In genomic region chr14:56097597-56097996, GRCm38 (mm10) we compare ENCODE assay signal across 28 mouse cellular contexts. TPM values are rescaled to one million over a fixed set of nuclear protein-coding genes. Genes with fewer than 3 reads are reported as not detected.
DNase-seq lines count a peak whose midpoint lies in the region; ATAC-seq and TF ChIP-seq lines count a peak whose summit lies in the region.
"Had no signal": no experiment of that assay in that cellular context is flagged by ENCODE, and none has a peak within 500 bp of the region (broad histone marks: within the 10 kb centered on the region; RNA-seq: fewer than 3 reads in every experiment).

No protein-coding gene starts in this region.

- no peaks in the 10 kb centered on the region for H3K27me3 ChIP-seq in heart, embryonic 11.5 days (ENCODE audit: control insufficient read depth, insufficient read depth, low read length)
- no peaks in the 10 kb centered on the region for H3K27me3 ChIP-seq in heart, embryonic 16.5 days (ENCODE audit: control insufficient read depth, insufficient read depth, low read length)
- no peaks in the 10 kb centered on the region for H3K27me3 ChIP-seq in lung, embryonic 14.5 days (ENCODE audit: insufficient read depth, low read length)
- H3K27me3 ChIP-seq: embryonic facial prominence, embryonic 13.5 days; forebrain, embryonic 12.5 days; hindbrain, embryonic 13.5 days; intestine, embryonic 15.5 days; kidney, embryonic 15.5 days had no signal

- no peaks in the 10 kb centered on the region for H3K9me3 ChIP-seq in heart, embryonic 11.5 days (replicated peaks; ENCODE audit: control insufficient read depth, low read length)
- H3K9me3 ChIP-seq in heart, embryonic 16.5 days (replicated peaks; ENCODE audit: control insufficient read depth, low read length) = no peaks in the 10 kb centered on the region
- H3K9me3 ChIP-seq in lung, embryonic 14.5 days (ENCODE audit: low read depth, low read length) = no peaks in the 10 kb centered on the region
- H3K9me3 ChIP-seq: embryonic facial prominence, embryonic 13.5 days; forebrain, embryonic 12.5 days; G1E; hindbrain, embryonic 13.5 days; intestine, embryonic 15.5 days; kidney, embryonic 15.5 days had no signal

- peak; percentile 42; the same call in 1 of the 2 replicates for ATAC-seq in heart, embryonic 11.5 days (replicated peaks; ENCODE audit: insufficient number of reproducible peaks, low FRiP score, low TSS enrichment)
- ATAC-seq in heart, embryonic 16.5 days (replicated peaks; ENCODE audit: extremely low read depth, insufficient read depth, low FRiP score) = peak; percentile 18; the same call in 1 of the 2 replicates
- ATAC-seq in lung, embryonic 14.5 days (ENCODE audit: insufficient read depth) = no peak
- no peak for ATAC-seq in CD4-positive, CD25-positive, alpha-beta regulatory T cell, adult 4 months
- ATAC-seq: forebrain, embryonic 16.5 days; hindbrain, postnatal 0 days; intestine, embryonic 15.5 days had no signal

- no peak overlapping the region for H3K4me3 ChIP-seq in heart, embryonic 11.5 days (ENCODE audit: low read depth, low read length)
- H3K4me3 ChIP-seq in heart, embryonic 16.5 days (ENCODE audit: low read length) = no peak overlapping the region
- H3K4me3 ChIP-seq in lung, embryonic 14.5 days (ENCODE audit: low read depth, low read length) = no peak overlapping the region
- H3K4me3 ChIP-seq: embryonic facial prominence, embryonic 13.5 days; forebrain, embryonic 12.5 days; hindbrain, embryonic 13.5 days; intestine, embryonic 15.5 days; kidney, embryonic 15.5 days had no signal

- DNase-seq in heart, postnatal 36 days = no peak
- DNase-seq in heart, postnatal 25 days (ENCODE audit: low spot score) = no peak
- DNase-seq in lung, embryonic 14.5 days = peak; percentile 1
- no peak for DNase-seq in lung, postnatal 25 days (ENCODE audit: low spot score)
- DNase-seq in forelimb bud, embryonic 11.5 days (ENCODE audit: low read depth, low spot score) = peak; percentile 7
- DNase-seq: adrenal gland, postnatal 10 days; cerebellum, adult 11 months; cerebellum, adult 8-10 months; cerebellum, postnatal 14 days; gastrocnemius, postnatal 14 days; kidney, adult 2 months had no signal

- no peak for TF ChIP-seq CTCF in lung, embryonic 14.5 days (IDR thresholded peaks at IDR 0.05; ENCODE audit: low read depth)

- intact Hi-C loops in heart, postnatal 36 days (cut with DNase I) = no loop called here
- intact Hi-C loops in heart, postnatal 25 days (cut with DNase I) = no loop called here

- no peak overlapping the region for H3K4me2 ChIP-seq in heart, embryonic 11.5 days
- H3K4me2 ChIP-seq in heart, embryonic 16.5 days (ENCODE audit: low read depth, low read length) = no peak overlapping the region
- no peak overlapping the region for H3K4me2 ChIP-seq in lung, embryonic 14.5 days
- H3K4me2 ChIP-seq: embryonic facial prominence, embryonic 13.5 days; forebrain, embryonic 12.5 days; hindbrain, embryonic 13.5 days; intestine, embryonic 15.5 days; kidney, embryonic 15.5 days had no signal

- H3K9ac ChIP-seq in heart, embryonic 11.5 days (ENCODE audit: low read depth, low read length) = no peak overlapping the region
- H3K9ac ChIP-seq in heart, embryonic 16.5 days (ENCODE audit: low read length) = no peak overlapping the region
- H3K9ac ChIP-seq in lung, embryonic 14.5 days = no peak overlapping the region
- H3K9ac ChIP-seq: embryonic facial prominence, embryonic 13.5 days; forebrain, embryonic 12.5 days; hindbrain, embryonic 13.5 days; intestine, embryonic 15.5 days; kidney, embryonic 15.5 days had no signal

- 31% methylated on average over 1 of the region's 1 CpGs for WGBS in heart, embryonic 11.5 days (ENCODE audit: insufficient replicate concordance)
- WGBS in heart, embryonic 16.5 days = 37% methylated on average over 1 of the region's 1 CpGs
- 87% methylated on average over 1 of the region's 1 CpGs for WGBS in lung, embryonic 14.5 days

- no peak overlapping the region; the same call in 1 of the 2 replicates for H3K27ac ChIP-seq in heart, embryonic 11.5 days (ENCODE audit: low read depth, low read length)
- H3K27ac ChIP-seq in heart, embryonic 16.5 days (ENCODE audit: low read length) = no peak overlapping the region
- H3K27ac ChIP-seq in lung, embryonic 14.5 days (ENCODE audit: low read depth) = no peak overlapping the region
- H3K27ac ChIP-seq: embryonic facial prominence, embryonic 13.5 days; forebrain, embryonic 12.5 days; hindbrain, embryonic 13.5 days; hindbrain, postnatal 0 days; intestine, embryonic 15.5 days; kidney, embryonic 15.5 days had no signal

- peaks cover 5% of the 10 kb centered on the region for H3K4me1 ChIP-seq in heart, embryonic 11.5 days (ENCODE audit: control insufficient read depth, insufficient read depth, low read length)
- peaks cover 3% of the 10 kb centered on the region; the same call in 1 of the 2 replicates for H3K4me1 ChIP-seq in heart, embryonic 16.5 days (ENCODE audit: control insufficient read depth, insufficient read depth, low read length)
- H3K4me1 ChIP-seq in lung, embryonic 14.5 days (ENCODE audit: insufficient read depth) = no peaks in the 10 kb centered on the region
- H3K4me1 ChIP-seq: embryonic facial prominence, embryonic 13.5 days; forebrain, embryonic 12.5 days; hindbrain, embryonic 13.5 days; intestine, embryonic 15.5 days; kidney, embryonic 15.5 days had no signal

- no peaks in the 10 kb centered on the region for H3K36me3 ChIP-seq in heart, embryonic 11.5 days (ENCODE audit: control insufficient read depth, insufficient read depth, low read length)
- H3K36me3 ChIP-seq in heart, embryonic 16.5 days (ENCODE audit: control insufficient read depth, insufficient read depth) = no peaks in the 10 kb centered on the region
- H3K36me3 ChIP-seq in lung, embryonic 14.5 days (ENCODE audit: insufficient read depth) = no peaks in the 10 kb centered on the region
- H3K36me3 ChIP-seq: embryonic facial prominence, embryonic 13.5 days; forebrain, embryonic 12.5 days; G1E; hindbrain, embryonic 13.5 days; intestine, embryonic 15.5 days; kidney, embryonic 15.5 days had no signal

RNA-seq across cellular contexts. Expression of gene Ctsg, which starts 4.8 kb away (rescaled TPM):
- polyA plus RNA-seq in heart, embryonic 11.5 days (2014; fragmentation: Nextera tagmentation; extraction: Ambion mirVana) = 0.21 TPM in 1 of 2 replicates, not detected in the other
- not detected for total RNA-seq in heart, postnatal 36 days (2021)
- 0.20 and 0.51 TPM in 2 replicates for polyA plus RNA-seq in heart, embryonic 16.5 days (2015; fragmentation: Nextera tagmentation; extraction: Ambion mirVana)
- total RNA-seq in heart, postnatal 25 days (2021) = not detected
- polyA plus RNA-seq in lung, embryonic 14.5 days (2014; fragmentation: Nextera tagmentation; extraction: Ambion mirVana) = not detected in 2 replicates
- not detected for polyA plus RNA-seq in CD4-positive, CD25-positive, alpha-beta regulatory T cell, adult 4 months (2017; shearing (Covaris generic))
- total RNA-seq: gastrocnemius, adult 18-20 months; gastrocnemius, postnatal 14 days; hindbrain, postnatal 0 days had no signal
- polyA plus RNA-seq: embryonic facial prominence, embryonic 13.5 days; forebrain, embryonic 12.5 days; forebrain, embryonic 16.5 days; hindbrain, embryonic 13.5 days; hindbrain, postnatal 0 days; intestine, embryonic 15.5 days; kidney, adult 2 months had no signal

RNA-seq across cellular contexts. Expression of gene Mcpt8, which starts 12.5 kb away (rescaled TPM):
- polyA plus RNA-seq in heart, embryonic 11.5 days (2014; fragmentation: Nextera tagmentation; extraction: Ambion mirVana) = not detected in 2 replicates
- total RNA-seq in heart, postnatal 36 days (2021) = not detected
- 0.16 and 0.41 TPM in 2 replicates for polyA plus RNA-seq in heart, embryonic 16.5 days (2015; fragmentation: Nextera tagmentation; extraction: Ambion mirVana)
- not detected for total RNA-seq in heart, postnatal 25 days (2021)
- polyA plus RNA-seq in lung, embryonic 14.5 days (2014; fragmentation: Nextera tagmentation; extraction: Ambion mirVana) = 0.54 and 2.8 TPM in 2 replicates
- polyA plus RNA-seq in CD4-positive, CD25-positive, alpha-beta regulatory T cell, adult 4 months (2017; shearing (Covaris generic)) = not detected
- total RNA-seq: G1E; gastrocnemius, adult 18-20 months; gastrocnemius, postnatal 14 days; hindbrain, postnatal 0 days had no signal
- polyA plus RNA-seq: brain, embryonic 14.5 days; forebrain, embryonic 12.5 days; forebrain, embryonic 16.5 days; G1E; gonadal fat pad, adult 2 months; hindbrain, embryonic 13.5 days; hindbrain, postnatal 0 days; kidney, adult 2 months had no signal

RNA-seq across cellular contexts. Expression of gene Gzme, which starts 22.8 kb away (rescaled TPM):
- polyA plus RNA-seq in heart, embryonic 11.5 days (2014; fragmentation: Nextera tagmentation; extraction: Ambion mirVana) = not detected in 2 replicates
- total RNA-seq in heart, postnatal 36 days (2021) = not detected
- polyA plus RNA-seq in heart, embryonic 16.5 days (2015; fragmentation: Nextera tagmentation; extraction: Ambion mirVana) = not detected in 2 replicates
- not detected for total RNA-seq in heart, postnatal 25 days (2021)
- polyA plus RNA-seq in lung, embryonic 14.5 days (2014; fragmentation: Nextera tagmentation; extraction: Ambion mirVana) = not detected in 2 replicates
- polyA plus RNA-seq in CD4-positive, CD25-positive, alpha-beta regulatory T cell, adult 4 months (2017; shearing (Covaris generic)) = not detected
- total RNA-seq: adrenal gland, postnatal 10 days; adrenal gland, postnatal 4 days; common myeloid progenitor, adult 5-6 weeks; G1E; gastrocnemius, adult 18-20 months; gastrocnemius, postnatal 14 days; hematopoietic stem cell, adult 5-6 weeks; hindbrain, postnatal 0 days had no signal
- polyA plus RNA-seq: embryonic facial prominence, embryonic 13.5 days; forebrain, embryonic 12.5 days; forebrain, embryonic 16.5 days; G1E; gonadal fat pad, adult 2 months; hindbrain, embryonic 13.5 days; hindbrain, postnatal 0 days; intestine, embryonic 15.5 days; kidney, adult 2 months; kidney, embryonic 15.5 days had no signal

RNA-seq across cellular contexts. Expression of gene Gzmd, which starts 34.8 kb away (rescaled TPM):
- not detected in 2 replicates for polyA plus RNA-seq in heart, embryonic 11.5 days (2014; fragmentation: Nextera tagmentation; extraction: Ambion mirVana)
- total RNA-seq in heart, postnatal 36 days (2021) = not detected
- not detected in 2 replicates for polyA plus RNA-seq in heart, embryonic 16.5 days (2015; fragmentation: Nextera tagmentation; extraction: Ambion mirVana)
- not detected for total RNA-seq in heart, postnatal 25 days (2021)
- polyA plus RNA-seq in lung, embryonic 14.5 days (2014; fragmentation: Nextera tagmentation; extraction: Ambion mirVana) = not detected in 2 replicates
- polyA plus RNA-seq in CD4-positive, CD25-positive, alpha-beta regulatory T cell, adult 4 months (2017; shearing (Covaris generic)) = not detected
- total RNA-seq: adrenal gland, postnatal 10 days; adrenal gland, postnatal 4 days; common myeloid progenitor, adult 5-6 weeks; G1E; gastrocnemius, adult 18-20 months; gastrocnemius, postnatal 14 days; hematopoietic stem cell, adult 5-6 weeks; hindbrain, postnatal 0 days had no signal
- polyA plus RNA-seq: brain, embryonic 14.5 days; embryonic facial prominence, embryonic 13.5 days; forebrain, embryonic 12.5 days; forebrain, embryonic 16.5 days; G1E; gonadal fat pad, adult 2 months; hindbrain, embryonic 13.5 days; hindbrain, postnatal 0 days; intestine, embryonic 15.5 days; kidney, adult 2 months; kidney, embryonic 15.5 days had no signal

RNA-seq across cellular contexts. Expression of gene Mcpt4, which starts 35.5 kb away (rescaled TPM):
- not detected in 2 replicates for polyA plus RNA-seq in heart, embryonic 11.5 days (2014; fragmentation: Nextera tagmentation; extraction: Ambion mirVana)
- 1 to 10 TPM; 1.2 to 1.9 TPM for total RNA-seq in heart, postnatal 36 days (2021)
- 0.54 and 0.55 TPM in 2 replicates for polyA plus RNA-seq in heart, embryonic 16.5 days (2015; fragmentation: Nextera tagmentation; extraction: Ambion mirVana)
- 1 to 10 TPM; 1.4 to 1.9 TPM for total RNA-seq in heart, postnatal 25 days (2021)
- 0.28 TPM in 1 of 2 replicates, not detected in the other for polyA plus RNA-seq in lung, embryonic 14.5 days (2014; fragmentation: Nextera tagmentation; extraction: Ambion mirVana)
- polyA plus RNA-seq in CD4-positive, CD25-positive, alpha-beta regulatory T cell, adult 4 months (2017; shearing (Covaris generic)) = not detected
- total RNA-seq: common myeloid progenitor, adult 5-6 weeks; hematopoietic stem cell, adult 5-6 weeks; hindbrain, postnatal 0 days had no signal
- polyA plus RNA-seq: forebrain, embryonic 12.5 days; forebrain, embryonic 16.5 days; G1E; hindbrain, embryonic 13.5 days; kidney, embryonic 15.5 days had no signal

Comparison
In these comparisons a context has a peak if more than half of its experiments do, and no peak if none do; other contexts are left out.
1. DNase-seq: peak in lung, embryonic 14.5 days (single experiment) and forelimb bud, embryonic 11.5 days (single experiment); none in heart, postnatal 36 days (0 of 2), heart, postnatal 25 days (single experiment) and lung, postnatal 25 days (single experiment).
2. ATAC-seq: peak in heart, embryonic 11.5 days (single experiment) and heart, embryonic 16.5 days (single experiment); none in lung, embryonic 14.5 days (single experiment) and CD4-positive, CD25-positive, alpha-beta regulatory T cell, adult 4 months (single experiment).